Mouse (Mus musculus): ENCODE data around the gene Lztfl1. TPM values are rescaled to one million over a fixed set of nuclear protein-coding genes. Genes with fewer than 3 reads are reported as not detected.

Gene Lztfl1
- polyA plus RNA-seq (2012; rRNA removed), result 5.3 and 6.4 TPM in 2 replicates

DNA sequence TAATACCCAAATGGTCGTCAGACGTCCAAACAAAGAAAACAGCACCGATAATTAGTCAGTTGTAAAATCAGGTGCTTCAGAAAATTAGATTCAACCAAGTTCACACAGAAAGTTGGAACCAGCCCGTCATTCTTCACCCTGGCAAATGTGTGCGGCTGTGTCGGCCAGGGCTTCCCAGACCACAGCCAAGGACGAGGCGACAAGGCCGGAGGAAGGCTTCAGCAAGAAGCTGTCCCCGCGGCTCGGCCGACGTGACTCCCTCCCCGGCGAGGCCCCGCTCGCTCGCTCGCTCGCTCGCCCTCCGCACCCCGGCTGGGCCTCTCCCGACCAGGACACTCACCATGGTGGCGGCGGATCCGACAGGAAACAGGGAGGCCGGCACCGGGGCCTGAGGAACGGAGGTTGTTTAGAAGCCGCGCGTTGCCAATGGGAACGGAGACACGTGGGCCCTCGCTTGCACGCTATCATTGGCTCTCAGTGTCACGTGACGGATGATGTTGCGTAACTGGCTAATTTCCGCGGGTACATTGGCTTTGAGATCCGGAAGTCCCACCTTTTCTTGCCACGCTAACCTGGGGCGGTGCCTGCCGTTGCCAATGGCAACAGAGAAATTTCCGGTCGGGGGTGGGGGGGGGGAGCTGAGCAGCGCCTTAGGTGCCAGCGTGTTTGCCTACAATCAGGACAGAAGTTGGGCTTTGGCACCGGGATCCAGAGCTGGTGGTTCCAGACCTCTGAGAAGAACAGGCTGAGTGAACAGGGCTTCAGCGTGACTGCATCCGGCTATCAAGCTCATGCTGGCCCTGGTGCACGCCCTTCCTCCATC, at the start of gene Lztfl1:
TSS of gene Lztfl1 (minus strand) at position 512 of the 823 bp plus-strand sequence.

DNA sequence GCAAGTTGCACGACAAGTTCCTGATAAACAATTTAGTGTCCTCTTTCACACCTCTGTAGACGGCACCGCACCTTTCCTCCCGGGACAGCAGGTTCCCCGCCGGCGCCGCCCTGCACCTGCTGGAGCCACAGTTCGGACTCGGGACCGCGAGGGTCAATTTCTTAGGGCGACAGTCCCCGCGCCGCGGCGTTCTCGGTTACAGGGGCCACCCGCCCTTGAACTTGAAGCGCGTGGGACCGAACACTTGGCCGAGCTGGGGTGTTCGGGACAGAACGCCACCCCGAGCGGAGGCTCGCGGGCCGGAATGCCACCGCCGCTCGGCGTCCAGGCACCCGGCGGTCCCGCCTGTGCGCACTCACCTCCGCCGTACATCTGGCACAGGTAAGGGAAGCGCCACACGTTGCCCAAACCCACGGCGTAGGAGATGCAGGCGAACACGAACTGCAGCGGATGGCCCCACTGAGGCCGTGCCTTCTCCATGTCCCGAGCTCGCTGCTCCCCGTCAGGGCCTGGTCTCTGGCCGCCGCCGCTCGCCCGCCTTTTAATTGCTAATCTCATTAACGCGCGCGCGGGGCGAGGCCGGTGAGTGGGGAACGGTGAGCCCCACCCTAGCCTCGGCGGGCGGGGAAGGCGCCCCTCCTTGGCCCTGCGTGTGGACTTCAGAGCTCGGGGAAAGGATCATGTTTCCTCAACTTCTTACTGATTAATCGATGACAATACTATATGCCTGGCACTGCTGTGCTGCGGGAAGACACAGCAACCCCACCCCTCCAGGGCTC, 39.0 kb downstream of the Lztfl1 start, which contains the start of the genes Ccr9 and Slc6a20a:
TSS of gene Ccr9 (plus strand) at position 113 of the 779 bp plus-strand sequence.
TSS of gene Slc6a20a (minus strand) at position 559 of the 779 bp plus-strand sequence.

Other genes starting within 250 kb of the Lztfl1 start
- gene Limd1, start 239.0 kb downstream of the Lztfl1 start, polyA plus RNA-seq (2012; rRNA removed), result 8.7 and 9.5 TPM in 2 replicates
- gene Sacm1l, start 187.9 kb downstream of the Lztfl1 start, polyA plus RNA-seq (2012; rRNA removed), result 11.3 and 11.7 TPM in 2 replicates
- gene Slc6a20b, start 85.1 kb downstream of the Lztfl1 start, polyA plus RNA-seq (2012; rRNA removed), result 0.20 and 0.22 TPM in 2 replicates
- 0.10 and 0.12 TPM in 2 replicates for gene Ccr9, start 39.3 kb downstream of the Lztfl1 start, polyA plus RNA-seq (2012; rRNA removed)
- 3.0 and 3.3 TPM in 2 replicates for gene Slc6a20a, start 38.8 kb downstream of the Lztfl1 start, polyA plus RNA-seq (2012; rRNA removed)
- gene Cxcr6, start 88.8 kb upstream of the Lztfl1 start, polyA plus RNA-seq (2012; rRNA removed), result 0.08 and 0.10 TPM in 2 replicates
- gene Fyco1, start 134.2 kb upstream of the Lztfl1 start, polyA plus RNA-seq (2012; rRNA removed), result 2.7 and 3.5 TPM in 2 replicates
- gene Xcr1, start 144.3 kb upstream of the Lztfl1 start, polyA plus RNA-seq (2012; rRNA removed), result 0.01 TPM in 2 replicates